Mouse (Mus musculus) splenic B cell, adult 2 months (primary cell): ENCODE results near the gene Ago3.
A peak's percentile ranks its signal among the peaks of the same experiment; 100 is the strongest.

Experiments used
- DNase-seq: peaks from one replicate; pipeline ENCODE4 v3.0.0-alpha.2; 2011; ENCODE audit warnings: low read depth, low spot score
- H3K27me3 ChIP-seq: 2 replicates; pipeline ENCODE4 v1.6.1; 2012; ENCODE audit warnings: mild to moderate bottlenecking, low read length, moderate library complexity, mixed read lengths; ENCODE audit not compliant: control insufficient read depth, poor library complexity, insufficient read depth, severe bottlenecking
- H3K36me3 ChIP-seq: 2 replicates; pipeline ENCODE4 v1.6.1; 2012; ENCODE audit warnings: mild to moderate bottlenecking, low read length, moderate library complexity, mixed read lengths; ENCODE audit not compliant: control insufficient read depth, poor library complexity, insufficient read depth, severe bottlenecking

Gene Ago3

GRCm38 (mm10) chr4:126330295-126330694, 99.1 kb downstream of the Ago3 start:
- Histone ChIP-seq H3K27me3 (no peaks in the 10 kb centered on the region), H3K36me3 (no peaks in the 10 kb centered on the region)
- DNase-seq, result no peak

- no peak for DNase-seq
- no peaks in the 10 kb centered on the region for H3K27me3 ChIP-seq
Observed at GRCm38 (mm10) chr4:126326036-126326435, 103.3 kb downstream of the Ago3 start.

GRCm38 (mm10) chr4:126325281-126325861, 104.0 kb downstream of the Ago3 start, which contains the start of gene Tekt2:
TSS of gene Tekt2 (minus strand) at chr4:126325688.
- DNase-seq, result no peak
- Histone ChIP-seq H3K27me3 (no peaks in the 10 kb centered on the region), H3K36me3 (no peaks in the 10 kb centered on the region)

More at GRCm38 (mm10) chr4:126326036-126326435, 103.3 kb downstream of the Ago3 start:
- H3K36me3 ChIP-seq, result no peaks in the 10 kb centered on the region

GRCm38 (mm10) chr4:126324861-126325260, 104.5 kb downstream of the Ago3 start:
- Histone ChIP-seq H3K36me3 (no peaks in the 10 kb centered on the region), H3K27me3 (no peaks in the 10 kb centered on the region)
- DNase-seq, result no peak

GRCm38 (mm10) chr4:126322646-126323045, 106.7 kb downstream of the Ago3 start:
- Histone ChIP-seq H3K27me3 (no peaks in the 10 kb centered on the region), H3K36me3 (no peaks in the 10 kb centered on the region)
- no peak for DNase-seq

- Histone ChIP-seq H3K27me3 (no peaks in the 10 kb centered on the region), H3K36me3 (no peaks in the 10 kb centered on the region)
- DNase-seq, result no peak
Observed at GRCm38 (mm10) chr4:126321854-126322511, 107.4 kb downstream of the Ago3 start.

- Histone ChIP-seq H3K27me3 (no peaks in the 10 kb centered on the region), H3K36me3 (no peaks in the 10 kb centered on the region)
- peak; percentile 98 for DNase-seq
Observed at GRCm38 (mm10) chr4:126321111-126321853, 108.1 kb downstream of the Ago3 start, which contains the start of gene Adprhl2. TSS of gene Adprhl2 (minus strand) at chr4:126321703.

GRCm38 (mm10) chr4:126319806-126320205, 109.5 kb downstream of the Ago3 start:
- Histone ChIP-seq H3K36me3 (no peaks in the 10 kb centered on the region), H3K27me3 (no peaks in the 10 kb centered on the region)
- no peak for DNase-seq

GRCm38 (mm10) chr4:126316443-126317040, 112.8 kb downstream of the Ago3 start:
- Histone ChIP-seq H3K27me3 (no peaks in the 10 kb centered on the region), H3K36me3 (no peaks in the 10 kb centered on the region; the same call in none of the 2 replicates)
- no peak for DNase-seq

GRCm38 (mm10) chr4:126315931-126316330, 113.4 kb downstream of the Ago3 start:
- Histone ChIP-seq H3K27me3 (no peaks in the 10 kb centered on the region), H3K36me3 (no peaks in the 10 kb centered on the region; the same call in none of the 2 replicates)
- no peak for DNase-seq

GRCm38 (mm10) chr4:126314393-126314792, 115.0 kb downstream of the Ago3 start:
- Histone ChIP-seq H3K36me3 (no peaks in the 10 kb centered on the region; the same call in none of the 2 replicates), H3K27me3 (no peaks in the 10 kb centered on the region)
- no peak for DNase-seq

GRCm38 (mm10) chr4:126313202-126313601, 116.2 kb downstream of the Ago3 start:
- H3K36me3 ChIP-seq, result no peaks in the 10 kb centered on the region; the same call in none of the 2 replicates
- DNase-seq, result no peak
- H3K27me3 ChIP-seq, result no peaks in the 10 kb centered on the region

GRCm38 (mm10) chr4:126311566-126312200, 117.7 kb downstream of the Ago3 start:
- DNase-seq, result no peak
- Histone ChIP-seq H3K27me3 (no peaks in the 10 kb centered on the region), H3K36me3 (no peaks in the 10 kb centered on the region; the same call in none of the 2 replicates)

GRCm38 (mm10) chr4:126310344-126310743, 119.0 kb downstream of the Ago3 start:
- H3K36me3 ChIP-seq, result no peaks in the 10 kb centered on the region; the same call in none of the 2 replicates
- no peak for DNase-seq

More at GRCm38 (mm10) chr4:126310344-126310743, 119.0 kb downstream of the Ago3 start:
- no peaks in the 10 kb centered on the region for H3K27me3 ChIP-seq
